Comparison of ENCODE assay signal across 9 mouse cellular contexts in genomic region chr19:3666632-3667031, GRCm38 (mm10). TPM values are rescaled to one million over a fixed set of nuclear protein-coding genes. Genes with fewer than 3 reads are reported as not detected.
DNase-seq lines count a peak whose midpoint lies in the region; ATAC-seq and TF ChIP-seq lines count a peak whose summit lies in the region.
"Had no signal": no experiment of that assay in that cellular context is flagged by ENCODE, and none has a peak within 500 bp of the region (broad histone marks: within the 10 kb centered on the region; RNA-seq: fewer than 3 reads in every experiment).

No protein-coding gene starts in this region.

- no peaks in the 10 kb centered on the region for H3K9me3 ChIP-seq in embryonic facial prominence, embryonic 13.5 days
- no peaks in the 10 kb centered on the region for H3K9me3 ChIP-seq in liver, embryonic 12.5 days (replicated peaks)

- DNase-seq in adrenal gland, postnatal 10 days: peak; percentile 38
- no peak for DNase-seq in adrenal gland, adult (ENCODE audit: inconsistent age in 2 of 2, low spot score in 1 of 2)
- DNase-seq in layer of hippocampus, adult 2 months (ENCODE audit: low spot score in 2 of 2): no peak
- no peak for DNase-seq in layer of hippocampus, adult 11-12 months (ENCODE audit: low spot score)
- no peak for DNase-seq in cerebellum, postnatal 25 days
- no peak for DNase-seq in layer of hippocampus, adult 8-10 months (ENCODE audit: low spot score in 2 of 2)
- DNase-seq: thymus, adult 2 months had no signal

- peaks cover 87% of the 10 kb centered on the region for H3K4me1 ChIP-seq in embryonic facial prominence, embryonic 13.5 days
- H3K4me1 ChIP-seq in liver, embryonic 12.5 days: peaks cover 60% of the 10 kb centered on the region

- H3K27ac ChIP-seq in layer of hippocampus, adult 2 months: peak overlapping the region; percentile 49
- H3K27ac ChIP-seq in embryonic facial prominence, embryonic 13.5 days: peak overlapping the region; percentile 68
- peak overlapping the region; percentile 42; the same call in 1 of the 2 replicates for H3K27ac ChIP-seq in liver, embryonic 12.5 days

- no peak overlapping the region for H3K4me2 ChIP-seq in embryonic facial prominence, embryonic 13.5 days
- no peak overlapping the region for H3K4me2 ChIP-seq in liver, embryonic 12.5 days

- peaks cover 4% of the 10 kb centered on the region; the same call in 1 of the 2 replicates for H3K36me3 ChIP-seq in embryonic facial prominence, embryonic 13.5 days
- peaks cover under 1% of the 10 kb centered on the region for H3K36me3 ChIP-seq in liver, embryonic 12.5 days

- ATAC-seq in embryonic facial prominence, embryonic 13.5 days (ENCODE audit: insufficient number of reproducible peaks, insufficient read depth, low FRiP score, low TSS enrichment, low read depth): no peak
- ATAC-seq in liver, embryonic 12.5 days: no peak

- WGBS in embryonic facial prominence, embryonic 13.5 days: 61% methylated on average over 2 of the region's 2 CpGs
- 71% methylated on average over 2 of the region's 2 CpGs for WGBS in liver, embryonic 12.5 days (ENCODE audit: insufficient replicate concordance)

- no peak for TF ChIP-seq CTCF in layer of hippocampus, adult 2 months (conservative IDR thresholded peaks at IDR 0.05)

- no peak overlapping the region for H3K9ac ChIP-seq in embryonic facial prominence, embryonic 13.5 days
- H3K9ac ChIP-seq in liver, embryonic 12.5 days: no peak overlapping the region

- H3K4me3 ChIP-seq in layer of hippocampus, adult 2 months: no peak overlapping the region
- H3K4me3 ChIP-seq in embryonic facial prominence, embryonic 13.5 days: no peak overlapping the region
- no peak overlapping the region for H3K4me3 ChIP-seq in liver, embryonic 12.5 days

- no peaks in the 10 kb centered on the region for H3K27me3 ChIP-seq in embryonic facial prominence, embryonic 13.5 days
- H3K27me3 ChIP-seq in liver, embryonic 12.5 days (replicated peaks): no peaks in the 10 kb centered on the region

RNA-seq across cellular contexts. Expression of gene Lrp5, which starts 19.7 kb away (rescaled TPM):
- 100 to 1,000 TPM in 1 of 2 experiments, 10 to 100 TPM in 1; 87.0 to 104 TPM for total RNA-seq in adrenal gland, postnatal 10 days (2021)
- total RNA-seq in layer of hippocampus, adult 2 months (2021): 10 to 100 TPM in 1 of 2 experiments, 1 to 10 TPM in 1; 9.4 to 10.0 TPM
- 7.3 and 7.9 TPM in 2 replicates for polyA plus RNA-seq in embryonic facial prominence, embryonic 13.5 days (2015; fragmentation: Nextera tagmentation; extraction: Ambion mirVana)
- 2.7 TPM in 2 replicates for polyA plus RNA-seq in liver, embryonic 12.5 days (2016; fragmentation: Nextera tagmentation; extraction: Ambion mirVana)
- 10 to 100 TPM in 2 of 4 experiments, 1 to 10 TPM in 2; 8.6 to 14.0 (median 10.9) TPM for total RNA-seq in layer of hippocampus, adult 8-10 months (2022)

RNA-seq across cellular contexts. Expression of gene 1810055G02Rik, which starts 41.5 kb away (rescaled TPM):
- 10 to 100 TPM; 20.9 to 45.9 TPM for total RNA-seq in adrenal gland, postnatal 10 days (2021)
- total RNA-seq in layer of hippocampus, adult 2 months (2021): 10 to 100 TPM; 23.3 to 27.2 TPM
- polyA plus RNA-seq in embryonic facial prominence, embryonic 13.5 days (2015; fragmentation: Nextera tagmentation; extraction: Ambion mirVana): 47.5 and 47.6 TPM in 2 replicates
- 16.4 and 16.5 TPM in 2 replicates for polyA plus RNA-seq in liver, embryonic 12.5 days (2016; fragmentation: Nextera tagmentation; extraction: Ambion mirVana)
- total RNA-seq in layer of hippocampus, adult 8-10 months (2022): 10 to 100 TPM; 19.0 to 29.6 (median 24.1) TPM

Comparison
In these comparisons a context has a peak if more than half of its experiments do, and no peak if none do; other contexts are left out.
1. RNA of gene Lrp5, which starts 19.7 kb away (total RNA-seq): 87.0 to 104 TPM in adrenal gland, postnatal 10 days; 8.6 to 14.0 TPM in layer of hippocampus, adult 8-10 months and 9.4 to 10.0 TPM in layer of hippocampus, adult 2 months; every median in the first group is over 4 times any median in the second.
2. Peak in every context shown above with its lines, with median percentiles within 50 percentile points of each other: H3K27ac ChIP-seq.